12 mouse cellular contexts compared by ENCODE assay signal in the genomic region with DNA sequence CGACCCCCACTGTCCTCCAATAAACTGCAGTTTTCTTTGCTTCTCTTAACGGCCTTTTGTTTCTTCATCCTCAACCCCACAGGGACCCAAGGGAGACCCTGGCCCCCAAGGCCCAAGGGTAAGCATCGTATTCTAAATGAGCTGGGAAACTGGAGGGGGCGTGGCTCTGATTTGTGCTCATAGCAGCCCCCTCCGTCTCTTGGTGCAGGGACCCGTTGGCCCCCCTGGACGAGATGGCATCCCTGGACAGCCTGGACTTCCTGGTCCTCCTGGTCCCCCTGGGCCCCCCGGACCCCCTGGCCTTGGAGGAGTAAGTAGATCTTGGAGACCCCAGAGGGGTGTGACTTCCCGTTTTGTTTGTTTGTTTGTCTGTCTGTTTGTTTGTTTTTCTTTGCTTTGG. TPM values are rescaled to one million over a fixed set of nuclear protein-coding genes. Genes with fewer than 3 reads are reported as not detected.
A peak's percentile ranks its signal among the peaks of the same experiment; 100 is the strongest.
DNase-seq lines count a peak whose midpoint lies in the region; ATAC-seq lines count a peak whose summit lies in the region.
"Had no signal": no experiment of that assay in that cellular context is flagged by ENCODE, and none has a peak within 500 bp of the region (broad histone marks: within the 10 kb centered on the region; RNA-seq: fewer than 3 reads in every experiment).

No protein-coding gene starts in this region.

- H3K4me1 ChIP-seq in kidney, embryonic 16.5 days (ENCODE audit: insufficient read depth, low read length) = peaks cover 33% of the 10 kb centered on the region
- H3K4me1 ChIP-seq in embryonic facial prominence, embryonic 13.5 days = peaks cover 67% of the 10 kb centered on the region
- H3K4me1 ChIP-seq in hindbrain, embryonic 14.5 days (replicated peaks; ENCODE audit: control insufficient read depth, insufficient read depth, low read length) = peaks cover 12% of the 10 kb centered on the region; the same call in 1 of the 2 replicates
- H3K4me1 ChIP-seq in neural tube, embryonic 13.5 days (replicated peaks) = peaks cover 21% of the 10 kb centered on the region

- no peak overlapping the region for H3K27ac ChIP-seq in kidney, embryonic 16.5 days (ENCODE audit: low read length)
- H3K27ac ChIP-seq in embryonic facial prominence, embryonic 13.5 days = peak overlapping the region; percentile 98; the same call in 1 of the 2 replicates
- H3K27ac ChIP-seq in hindbrain, embryonic 14.5 days = no peak overlapping the region
- no peak overlapping the region for H3K27ac ChIP-seq in neural tube, embryonic 13.5 days (replicated peaks)

- H3K9ac ChIP-seq in kidney, embryonic 16.5 days (replicated peaks; ENCODE audit: low read length) = peak overlapping the region; percentile 67
- H3K9ac ChIP-seq in embryonic facial prominence, embryonic 13.5 days = peak overlapping the region; percentile 95
- H3K9ac ChIP-seq in hindbrain, embryonic 14.5 days = no peak overlapping the region; the same call in 1 of the 2 replicates
- H3K9ac ChIP-seq in neural tube, embryonic 13.5 days = peak overlapping the region; percentile 52; the same call in 1 of the 2 replicates

- peaks cover 13% of the 10 kb centered on the region; the same call in 1 of the 2 replicates for H3K36me3 ChIP-seq in kidney, embryonic 16.5 days (ENCODE audit: insufficient read depth, low read length)
- peaks cover 52% of the 10 kb centered on the region for H3K36me3 ChIP-seq in embryonic facial prominence, embryonic 13.5 days
- H3K36me3 ChIP-seq in hindbrain, embryonic 14.5 days (replicated peaks; ENCODE audit: control insufficient read depth, insufficient read depth) = no peaks in the 10 kb centered on the region
- H3K36me3 ChIP-seq in neural tube, embryonic 13.5 days = no peaks in the 10 kb centered on the region

- peak overlapping the region; percentile 61 for H3K4me3 ChIP-seq in kidney, embryonic 16.5 days (ENCODE audit: low read length)
- peak overlapping the region; percentile 74 for H3K4me3 ChIP-seq in embryonic facial prominence, embryonic 13.5 days
- peak overlapping the region; percentile 25; the same call in 1 of the 2 replicates for H3K4me3 ChIP-seq in hindbrain, embryonic 14.5 days (replicated peaks; ENCODE audit: low read length)
- H3K4me3 ChIP-seq in neural tube, embryonic 13.5 days = peak overlapping the region; percentile 35

- H3K27me3 ChIP-seq in kidney, embryonic 16.5 days (ENCODE audit: insufficient read depth, low read length) = peaks cover 25% of the 10 kb centered on the region
- H3K27me3 ChIP-seq in embryonic facial prominence, embryonic 13.5 days = peaks cover 2% of the 10 kb centered on the region; the same call in 1 of the 2 replicates
- peaks cover 60% of the 10 kb centered on the region for H3K27me3 ChIP-seq in hindbrain, embryonic 14.5 days (ENCODE audit: control insufficient read depth, insufficient read depth, low read length)
- peaks cover 72% of the 10 kb centered on the region for H3K27me3 ChIP-seq in neural tube, embryonic 13.5 days

- peak overlapping the region; percentile 84 for H3K4me2 ChIP-seq in kidney, embryonic 16.5 days (replicated peaks; ENCODE audit: low read depth, low read length)
- H3K4me2 ChIP-seq in embryonic facial prominence, embryonic 13.5 days = peak overlapping the region; percentile 90
- H3K4me2 ChIP-seq in hindbrain, embryonic 14.5 days (replicated peaks) = peak overlapping the region; percentile 50
- H3K4me2 ChIP-seq in neural tube, embryonic 13.5 days = peak overlapping the region; percentile 59

- no peaks in the 10 kb centered on the region for H3K9me3 ChIP-seq in kidney, embryonic 16.5 days (ENCODE audit: low read length)
- no peaks in the 10 kb centered on the region for H3K9me3 ChIP-seq in embryonic facial prominence, embryonic 13.5 days
- H3K9me3 ChIP-seq in hindbrain, embryonic 14.5 days (ENCODE audit: control insufficient read depth, low read length) = no peaks in the 10 kb centered on the region
- H3K9me3 ChIP-seq in neural tube, embryonic 13.5 days = no peaks in the 10 kb centered on the region

- no peak for ATAC-seq in kidney, embryonic 16.5 days (ENCODE audit: low FRiP score, low TSS enrichment)
- no peak for ATAC-seq in embryonic facial prominence, embryonic 13.5 days (ENCODE audit: insufficient number of reproducible peaks, insufficient read depth, low FRiP score, low TSS enrichment, low read depth)
- ATAC-seq in hindbrain, embryonic 14.5 days (ENCODE audit: low FRiP score) = no peak
- no peak for ATAC-seq in neural tube, embryonic 13.5 days (ENCODE audit: low read depth)
- ATAC-seq in megakaryocyte-erythroid progenitor cell, adult 5-6 weeks (replicated peaks; ENCODE audit: low FRiP score, low TSS enrichment, poor library complexity, severe bottlenecking) = no peak

- 16% methylated on average over 9 of the region's 9 CpGs for WGBS in kidney, embryonic 16.5 days
- 21% methylated on average over 9 of the region's 9 CpGs for WGBS in embryonic facial prominence, embryonic 13.5 days
- 27% methylated on average over 9 of the region's 9 CpGs for WGBS in hindbrain, embryonic 14.5 days
- WGBS in neural tube, embryonic 13.5 days = 23% methylated on average over 9 of the region's 9 CpGs

- no peak for DNase-seq in kidney, postnatal 25 days
- no peak for DNase-seq in hindbrain, embryonic 14.5 days (ENCODE audit: low spot score)
- DNase-seq in thymus, postnatal 0 days (ENCODE audit: low spot score) = no peak
- DNase-seq: adrenal gland, postnatal 36 days; right cerebral cortex, postnatal 14 days had no signal

RNA-seq across cellular contexts. Expression of a gene that starts 2.3 kb away (rescaled TPM):
- 869 and 941 TPM in 2 replicates for polyA plus RNA-seq in kidney, embryonic 16.5 days (2015; fragmentation: Nextera tagmentation; extraction: Ambion mirVana)
- polyA plus RNA-seq in embryonic facial prominence, embryonic 13.5 days (2015; fragmentation: Nextera tagmentation; extraction: Ambion mirVana) = 1,060 and 1,259 TPM in 2 replicates
- polyA plus RNA-seq in hindbrain, embryonic 14.5 days (2014; fragmentation: Nextera tagmentation; extraction: Ambion mirVana) = 125 and 157 TPM in 2 replicates
- polyA plus RNA-seq in neural tube, embryonic 13.5 days (2015; fragmentation: Nextera tagmentation; extraction: Ambion mirVana) = 187 and 207 TPM in 2 replicates
- total RNA-seq in megakaryocyte-erythroid progenitor cell, adult 5-6 weeks (2014; fragmentation: Nextera tagmentation) = not detected in 2 replicates
- not detected in 2 replicates for total RNA-seq in megakaryocyte-erythroid progenitor cell, adult 5-6 weeks (2017)
- polyA plus RNA-seq in thymus, postnatal 0 days (2015; fragmentation: Nextera tagmentation; extraction: Ambion mirVana) = 64.3 and 68.9 TPM in 2 replicates

RNA-seq across cellular contexts. Expression of a gene that starts 29.1 kb away (rescaled TPM):
- polyA plus RNA-seq in kidney, embryonic 16.5 days (2015; fragmentation: Nextera tagmentation; extraction: Ambion mirVana) = not detected in 2 replicates
- not detected in 2 replicates for polyA plus RNA-seq in embryonic facial prominence, embryonic 13.5 days (2015; fragmentation: Nextera tagmentation; extraction: Ambion mirVana)
- not detected in 2 replicates for polyA plus RNA-seq in hindbrain, embryonic 14.5 days (2014; fragmentation: Nextera tagmentation; extraction: Ambion mirVana)
- polyA plus RNA-seq in neural tube, embryonic 13.5 days (2015; fragmentation: Nextera tagmentation; extraction: Ambion mirVana) = not detected in 2 replicates
- total RNA-seq in megakaryocyte-erythroid progenitor cell, adult 5-6 weeks (2014; fragmentation: Nextera tagmentation) = not detected in 2 replicates
- not detected in 2 replicates for total RNA-seq in megakaryocyte-erythroid progenitor cell, adult 5-6 weeks (2017)
- not detected in 2 replicates for polyA plus RNA-seq in thymus, postnatal 0 days (2015; fragmentation: Nextera tagmentation; extraction: Ambion mirVana)
- total RNA-seq: adrenal gland, postnatal 36 days; gastrocnemius, adult 18-20 months; layer of hippocampus, postnatal 10 days had no signal
- polyA plus RNA-seq: midbrain, embryonic 11.5 days had no signal

RNA-seq across cellular contexts. Expression of a gene that starts 37.8 kb away (rescaled TPM):
- polyA plus RNA-seq in kidney, embryonic 16.5 days (2015; fragmentation: Nextera tagmentation; extraction: Ambion mirVana) = 0.19 and 0.71 TPM in 2 replicates
- 1.1 and 1.5 TPM in 2 replicates for polyA plus RNA-seq in embryonic facial prominence, embryonic 13.5 days (2015; fragmentation: Nextera tagmentation; extraction: Ambion mirVana)
- polyA plus RNA-seq in hindbrain, embryonic 14.5 days (2014; fragmentation: Nextera tagmentation; extraction: Ambion mirVana) = 0.17 TPM in 1 of 2 replicates, not detected in the other
- 1.8 TPM in 1 of 2 replicates, not detected in the other for polyA plus RNA-seq in neural tube, embryonic 13.5 days (2015; fragmentation: Nextera tagmentation; extraction: Ambion mirVana)
- not detected in 2 replicates for total RNA-seq in megakaryocyte-erythroid progenitor cell, adult 5-6 weeks (2014; fragmentation: Nextera tagmentation)
- total RNA-seq in megakaryocyte-erythroid progenitor cell, adult 5-6 weeks (2017) = not detected in 2 replicates
- polyA plus RNA-seq in thymus, postnatal 0 days (2015; fragmentation: Nextera tagmentation; extraction: Ambion mirVana) = 0.22 and 0.30 TPM in 2 replicates
- total RNA-seq: adrenal gland, postnatal 36 days had no signal
- polyA plus RNA-seq: midbrain, embryonic 11.5 days had no signal

RNA-seq across cellular contexts. Expression of a gene that starts 52.5 kb away (rescaled TPM):
- 9.9 and 10.7 TPM in 2 replicates for polyA plus RNA-seq in kidney, embryonic 16.5 days (2015; fragmentation: Nextera tagmentation; extraction: Ambion mirVana)
- polyA plus RNA-seq in embryonic facial prominence, embryonic 13.5 days (2015; fragmentation: Nextera tagmentation; extraction: Ambion mirVana) = 13.2 and 13.5 TPM in 2 replicates
- polyA plus RNA-seq in hindbrain, embryonic 14.5 days (2014; fragmentation: Nextera tagmentation; extraction: Ambion mirVana) = 27.1 and 27.5 TPM in 2 replicates
- polyA plus RNA-seq in neural tube, embryonic 13.5 days (2015; fragmentation: Nextera tagmentation; extraction: Ambion mirVana) = 18.0 and 19.3 TPM in 2 replicates
- total RNA-seq in megakaryocyte-erythroid progenitor cell, adult 5-6 weeks (2014; fragmentation: Nextera tagmentation) = 121 and 137 TPM in 2 replicates
- 174 and 229 TPM in 2 replicates for total RNA-seq in megakaryocyte-erythroid progenitor cell, adult 5-6 weeks (2017)
- 21.5 and 27.9 TPM in 2 replicates for polyA plus RNA-seq in thymus, postnatal 0 days (2015; fragmentation: Nextera tagmentation; extraction: Ambion mirVana)
